Mouse (Mus musculus) CH12.LX (cell line): ENCODE measurements around the gene Trir. TPM values are rescaled to one million over a fixed set of nuclear protein-coding genes. Genes with fewer than 3 reads are reported as not detected.
A peak's percentile ranks its signal among the peaks of the same experiment; 100 is the strongest.

Experiments
- DNase-seq: peaks from one replicate; pipeline ENCODE4 v3.0.0-alpha.2; 2013; ENCODE audit errors: extremely low read depth
- H3K27ac ChIP-seq: 2 replicates; pipeline ENCODE4 v1.5.1; 2012; ENCODE audit warnings: low read depth, mild to moderate bottlenecking, control low read depth, moderate library complexity; ENCODE audit not compliant: insufficient read depth
- H3K27me3 ChIP-seq: replicated peaks from 2 replicates; pipeline ENCODE3; 2012; ENCODE audit warnings: inconsistent platforms
- H3K36me3 ChIP-seq, 2 experiments: replicated peaks in 1 of 2; 2 replicates each; pipeline versions ENCODE3 to v1.6.1; 2012; ENCODE audit warnings: inconsistent platforms in 1 of 2, low read length in 1 of 2, mild to moderate bottlenecking in 1 of 2, mixed read lengths in 1 of 2, moderate library complexity in 1 of 2; ENCODE audit not compliant: control insufficient read depth in 1 of 2, insufficient read depth in 1 of 2
- H3K4me1 ChIP-seq, 2 experiments: 2 replicates each; pipeline ENCODE4 v1.6.1; 2012; ENCODE audit warnings: inconsistent platforms in 1 of 2, moderate library complexity in 1 of 2; ENCODE audit not compliant: insufficient read depth in 2 of 2, control insufficient read depth in 1 of 2
- H3K4me2 ChIP-seq: 2 replicates; pipeline ENCODE4 v1.6.1; 2012; ENCODE audit warnings: low read depth, mild to moderate bottlenecking, control low read depth; ENCODE audit not compliant: poor library complexity, insufficient read depth, severe bottlenecking
- H3K4me3 ChIP-seq, 3 experiments: fragments of 150-350 bp in 1 of 3; sonication (generic) in 1 of 3; replicated peaks in 1 of 3; 2 replicates each; pipeline versions ENCODE3 to v1.5.1; 2011 to 2012; ENCODE audit warnings: low read depth in 2 of 3, low read length in 2 of 3, mild to moderate bottlenecking in 2 of 3, moderate library complexity in 2 of 3, control low read depth in 1 of 3, improper control_type of control experiment in 1 of 3, inconsistent platforms in 1 of 3, mixed read lengths in 1 of 3; ENCODE audit not compliant: poor library complexity in 1 of 3
- H3K79me2 ChIP-seq: replicated peaks from 2 replicates; pipeline ENCODE4 v1.6.1; 2012; ENCODE audit warnings: mild to moderate bottlenecking, moderate library complexity; ENCODE audit not compliant: control insufficient read depth, poor library complexity, insufficient read depth, severe bottlenecking; ENCODE audit errors: extremely low read depth
- H3K9ac ChIP-seq: 2 replicates; pipeline ENCODE4 v1.6.1; 2012; ENCODE audit warnings: low read depth, mild to moderate bottlenecking, control low read depth, moderate library complexity; ENCODE audit not compliant: insufficient read depth
- H3K9me3 ChIP-seq: replicated peaks from 2 replicates; pipeline ENCODE3; 2012; ENCODE audit warnings: low read length, inconsistent platforms, mixed read lengths
- BHLHE40 ChIP-seq: IDR thresholded peaks from 2 replicates; pipeline ENCODE4 v1.6.1; 2011; ENCODE audit warnings: mild to moderate bottlenecking, low read depth, low read length, improper control_type of control experiment
- CHD1 ChIP-seq: IDR thresholded peaks from 2 replicates; pipeline ENCODE4 v1.6.1; 2012; ENCODE audit warnings: low read depth, low read length, improper control_type of control experiment, inconsistent platforms
- CHD2 ChIP-seq: IDR thresholded peaks from 2 replicates; pipeline ENCODE4 v1.6.1; 2011; ENCODE audit warnings: low read length, improper control_type of control experiment
- CTCF ChIP-seq, 2 experiments: IDR thresholded peaks in 1 of 2; conservative IDR thresholded peaks in 1 of 2; 2 replicates each; pipeline ENCODE4 v1.5.1; 2011 to 2012; ENCODE audit warnings: low read depth in 2 of 2, low read length in 2 of 2, improper control_type of control experiment in 1 of 2, inconsistent platforms in 1 of 2, mild to moderate bottlenecking in 1 of 2, moderate library complexity in 1 of 2
- E2F4 ChIP-seq: IDR thresholded peaks from 2 replicates; pipeline ENCODE4 v1.6.1; 2011; ENCODE audit warnings: low read depth, low read length, improper control_type of control experiment; ENCODE audit not compliant: insufficient replicate concordance
- ELF1 ChIP-seq: IDR thresholded peaks from 2 replicates; pipeline ENCODE4 v1.6.1; 2014; ENCODE audit warnings: low read depth, mild to moderate bottlenecking, inconsistent platforms, low read length, improper control_type of control experiment
- EP300 ChIP-seq: IDR thresholded peaks from 2 replicates; pipeline ENCODE4 v1.6.1; 2011; ENCODE audit warnings: low read length, improper control_type of control experiment
- ETS1 ChIP-seq: conservative IDR thresholded peaks from 2 replicates; pipeline ENCODE4 v1.6.1; 2012; ENCODE audit warnings: low read depth, mild to moderate bottlenecking, inconsistent platforms, low read length, improper control_type of control experiment, moderate library complexity
- GABPA ChIP-seq: IDR thresholded peaks from 2 replicates; pipeline ENCODE4 v1.6.1; 2012; ENCODE audit warnings: low read depth, low read length, improper control_type of control experiment, inconsistent platforms; ENCODE audit not compliant: insufficient replicate concordance
- HCFC1 ChIP-seq: IDR thresholded peaks from 2 replicates; pipeline ENCODE4 v1.6.1; 2012; ENCODE audit warnings: low read depth, mild to moderate bottlenecking, inconsistent platforms, low read length, improper control_type of control experiment
- IRF4 ChIP-seq: IDR thresholded peaks from 2 replicates; pipeline ENCODE4 v1.6.1; 2014; ENCODE audit warnings: low read depth, mild to moderate bottlenecking, inconsistent platforms, low read length, improper control_type of control experiment
- JUN ChIP-seq: IDR thresholded peaks from 2 replicates; pipeline ENCODE4 v1.6.1; 2011; ENCODE audit warnings: low read depth, mild to moderate bottlenecking, low read length, improper control_type of control experiment, moderate library complexity; ENCODE audit not compliant: insufficient read depth
- JUND ChIP-seq: conservative IDR thresholded peaks from 2 replicates; pipeline ENCODE4 v1.6.1; 2011; ENCODE audit warnings: low read depth, low read length, improper control_type of control experiment
- KAT2A ChIP-seq: IDR thresholded peaks from 2 replicates; pipeline ENCODE4 v1.6.1; 2012; ENCODE audit warnings: low read length, improper control_type of control experiment, inconsistent platforms; ENCODE audit not compliant: insufficient replicate concordance
- MAFK ChIP-seq: IDR thresholded peaks from 2 replicates; pipeline ENCODE4 v1.6.1; 2011; ENCODE audit warnings: low read length, improper control_type of control experiment; ENCODE audit not compliant: insufficient replicate concordance
- MAX ChIP-seq: IDR thresholded peaks from 2 replicates; pipeline ENCODE4 v1.6.1; 2011; ENCODE audit warnings: low read length, improper control_type of control experiment
- MAZ ChIP-seq: IDR thresholded peaks from 2 replicates; pipeline ENCODE4 v1.6.1; 2012; ENCODE audit warnings: low read depth, mild to moderate bottlenecking, inconsistent platforms, low read length, improper control_type of control experiment, moderate library complexity
- MEF2A ChIP-seq: IDR thresholded peaks from 2 replicates; pipeline ENCODE4 v1.6.1; 2014; ENCODE audit warnings: low read depth, mild to moderate bottlenecking, inconsistent platforms, low read length, improper control_type of control experiment, borderline replicate concordance
- MXI1 ChIP-seq: IDR thresholded peaks from 2 replicates; pipeline ENCODE4 v1.6.1; 2011; ENCODE audit warnings: mild to moderate bottlenecking, low read depth, low read length, improper control_type of control experiment
- MYC ChIP-seq: IDR thresholded peaks from 2 replicates; pipeline ENCODE4 v1.6.1; 2011; ENCODE audit warnings: low read depth, mild to moderate bottlenecking, improper control_type of control experiment, low read length
- NELFE ChIP-seq: IDR thresholded peaks from 2 replicates; pipeline ENCODE4 v1.6.1; 2011; ENCODE audit warnings: low read depth, low read length, improper control_type of control experiment
- NRF1 ChIP-seq: IDR thresholded peaks from 2 replicates; pipeline ENCODE4 v1.6.1; 2014; ENCODE audit warnings: low read depth, mild to moderate bottlenecking, inconsistent platforms, low read length, improper control_type of control experiment, moderate library complexity
- PAX5 ChIP-seq: IDR thresholded peaks from 2 replicates; pipeline ENCODE4 v1.6.1; 2012; ENCODE audit warnings: low read length, inconsistent platforms, mixed read lengths
- POLR2A ChIP-seq: IDR thresholded peaks from 2 replicates; pipeline ENCODE4 v1.6.1; 2011; ENCODE audit warnings: low read depth, mild to moderate bottlenecking, improper control_type of control experiment, low read length
- POLR2AphosphoS2 ChIP-seq: IDR thresholded peaks from 2 replicates; pipeline ENCODE4 v1.6.1; 2011; ENCODE audit warnings: low read depth, low read length, improper control_type of control experiment
- RAD21 ChIP-seq: IDR thresholded peaks from 2 replicates; pipeline ENCODE4 v1.6.1; 2011; ENCODE audit warnings: low read depth, mild to moderate bottlenecking, low read length, improper control_type of control experiment, moderate library complexity
- RCOR1 ChIP-seq: conservative IDR thresholded peaks from 2 replicates; pipeline ENCODE4 v1.6.1; 2012; ENCODE audit warnings: low read depth, mild to moderate bottlenecking, inconsistent platforms, low read length, improper control_type of control experiment
- SIN3A ChIP-seq: IDR thresholded peaks from 2 replicates; pipeline ENCODE4 v1.6.1; 2012; ENCODE audit warnings: low read length, improper control_type of control experiment, inconsistent platforms
- SMC3 ChIP-seq: IDR thresholded peaks from 2 replicates; pipeline ENCODE4 v1.6.1; 2011; ENCODE audit warnings: low read depth, low read length, improper control_type of control experiment
- TBP ChIP-seq: conservative IDR thresholded peaks from 2 replicates; pipeline ENCODE4 v1.6.1; 2011; ENCODE audit warnings: low read depth, low read length, improper control_type of control experiment
- TCF12 ChIP-seq: IDR thresholded peaks from 2 replicates; pipeline ENCODE4 v1.6.1; 2014; ENCODE audit warnings: low read depth, mild to moderate bottlenecking, inconsistent platforms, low read length, improper control_type of control experiment
- UBTF ChIP-seq: IDR thresholded peaks from 2 replicates; pipeline ENCODE4 v1.6.1; 2012; ENCODE audit warnings: low read depth, mild to moderate bottlenecking, inconsistent platforms, low read length, improper control_type of control experiment, moderate library complexity
- USF1 ChIP-seq: IDR thresholded peaks from 2 replicates; pipeline ENCODE4 v1.6.1; 2014; ENCODE audit warnings: low read depth, mild to moderate bottlenecking, inconsistent platforms, low read length, improper control_type of control experiment
- USF2 ChIP-seq: conservative IDR thresholded peaks from 2 replicates; pipeline ENCODE4 v1.6.1; 2011; ENCODE audit warnings: low read depth, low read length, improper control_type of control experiment
- ZC3H11A ChIP-seq: IDR thresholded peaks from 2 replicates; pipeline ENCODE4 v1.6.1; 2012; ENCODE audit warnings: low read depth, mild to moderate bottlenecking, inconsistent platforms, low read length, improper control_type of control experiment
- ZKSCAN1 ChIP-seq: IDR thresholded peaks from 2 replicates; pipeline ENCODE4 v1.6.1; 2012; ENCODE audit warnings: low read depth, inconsistent platforms, low read length, improper control_type of control experiment, borderline replicate concordance
- ZMIZ1 ChIP-seq: IDR thresholded peaks from 2 replicates; pipeline ENCODE4 v1.6.1; 2012; ENCODE audit warnings: low read depth, mild to moderate bottlenecking, inconsistent platforms, low read length, improper control_type of control experiment
- ZNF384 ChIP-seq: IDR thresholded peaks from 2 replicates; pipeline ENCODE4 v1.6.1; 2012; ENCODE audit warnings: low read depth, low read length, improper control_type of control experiment, inconsistent platforms
- dilution Hi-C: fragments of 300-500 bp; cut with MboI; formaldehyde crosslinking; loops from 2 replicates; pipeline ENCODE4 v1.14.3; 2020; ENCODE audit warnings: low sequenced_read_pairs; ENCODE audit not compliant: extremely low pct_unique_long_range_greater_than_20kb, extremely low pct_ligation_motif_present
- in situ Hi-C: fragments of 300-500 bp; cut with MboI; formaldehyde crosslinking; loops from 3 replicates; pipeline ENCODE4 v1.14.3; 2019; ENCODE audit warnings: low sequenced_read_pairs, low pct_ligation_motif_present, low pct_unique_long_range_greater_than_20kb, mixed read lengths
- polyA plus RNA-seq: library from polyadenylated mRNA; unstranded; fragments of >175 nt; gene quantifications from 2 replicates; pipeline ENCODE4 v1.2.1, GENCODE M21; 2012; ENCODE audit warnings: low read depth; ENCODE audit not compliant: insufficient read length
- total RNA-seq, 2 experiments: library from RNA; depleted of rRNA; stranded (reverse); fragments of 300-350 nt in 1 of 2; fragments of >200 nt in 1 of 2; gene quantifications; 2 replicates each; pipeline ENCODE4 v1.2.3; 2012 to 2014

Trir gene
- total and polyA plus RNA-seq, 3 experiments, result 151 to 209 (median 185) TPM

DNA sequence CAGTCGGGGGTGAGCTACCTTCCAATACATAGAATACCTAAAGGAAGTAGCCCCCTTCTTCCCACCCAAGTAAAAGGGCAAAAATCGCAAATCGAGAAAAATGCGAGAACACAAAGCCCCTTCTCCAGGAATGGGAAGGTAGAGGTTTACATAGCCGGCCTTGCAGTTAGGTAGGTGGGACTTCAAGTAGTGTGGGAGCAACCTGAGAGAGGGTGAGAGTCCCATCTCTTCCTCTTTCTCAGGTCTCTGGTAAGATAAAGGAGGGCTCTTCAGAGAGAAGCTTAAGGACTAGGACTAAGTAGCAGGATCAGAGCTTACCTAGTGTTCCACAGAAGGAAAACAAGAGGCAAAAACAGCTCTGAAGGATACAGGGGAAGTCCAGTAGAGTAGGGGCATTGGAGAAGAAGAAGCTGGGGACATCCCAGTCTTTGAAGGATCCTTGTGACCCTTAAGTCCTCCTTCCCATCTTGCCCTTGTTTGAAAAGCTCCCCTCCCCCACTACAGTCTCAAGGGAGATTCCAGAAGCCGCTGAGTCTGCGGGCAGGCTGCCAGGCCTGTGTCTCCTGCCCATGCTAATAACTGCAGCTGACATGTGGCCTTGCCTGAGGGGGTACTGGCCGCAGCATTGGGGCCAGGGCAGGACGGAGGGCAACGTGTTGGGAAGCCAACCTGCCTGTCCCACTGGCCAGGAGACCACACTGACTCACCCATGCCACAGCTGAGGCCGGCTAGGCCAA, 45.8 kb upstream of the Trir start:
- Histone ChIP-seq H3K4me1 (peaks cover 29 to 49% of the 10 kb centered on the region in 2 experiments), H3K9me3 (no peaks in the 10 kb centered on the region), H3K4me3 (peak overlapping the region; percentile 51 to 94 (median 68)), H3K36me3 (peaks cover 6 to 8% of the 10 kb centered on the region in 2 experiments), H3K27me3 (no peaks in the 10 kb centered on the region)
- in situ Hi-C loops (no loop called here), dilution Hi-C loops (no loop called here)
- peak; percentile 89 for DNase-seq
- peak; percentile 43; the same call in 1 of the 2 replicates for TF ChIP-seq ELF1
- peak; percentile 63; the same call in 1 of the 2 replicates for TF ChIP-seq ZMIZ1
- TF ChIP-seq ZKSCAN1, result no peak
- no peak for TF ChIP-seq PAX5
- TF ChIP-seq JUND, result no peak
- peak; percentile 94 for TF ChIP-seq BHLHE40
- TF ChIP-seq USF2, result no peak
- no peak for TF ChIP-seq JUN
- TF ChIP-seq POLR2A, result peak; percentile 55; the same call in 1 of the 2 replicates
- 0 out of 2 replicates have a peak, but pooled peaks have one; percentile 25 for TF ChIP-seq UBTF
- TF ChIP-seq MXI1, result peak; percentile 94
- peak; percentile 70 for TF ChIP-seq IRF4
- TF ChIP-seq EP300, result peak; percentile 66; the same call in 1 of the 2 replicates
- TF ChIP-seq USF1, result no peak
- peak; percentile 92 for TF ChIP-seq MAZ
- peak; percentile 33; the same call in 1 of the 2 replicates for TF ChIP-seq NRF1
- TF ChIP-seq CHD2, result peak; percentile 93
- peak; percentile 95 for TF ChIP-seq ETS1
- no peak; the same call in 1 of the 2 replicates for TF ChIP-seq RCOR1
- no peak for TF ChIP-seq E2F4
- peak; percentile 13; the same call in 1 of the 2 replicates for TF ChIP-seq SMC3
- TF ChIP-seq TCF12, result peak; percentile 90
- peak; percentile 81 for TF ChIP-seq MEF2A
- peak; percentile 49; the same call in 1 of the 2 replicates for TF ChIP-seq HCFC1
- TF ChIP-seq CTCF (conservative IDR thresholded peaks at IDR 0.05 in 1 of 2, IDR thresholded peaks at IDR 0.05 in 1 of 2; ENCODE audit: low read depth in 2 of 2, low read length in 2 of 2), result no peak
- no peak for TF ChIP-seq GABPA
- peak; percentile 90 for TF ChIP-seq MYC
- no peak for TF ChIP-seq RAD21
- TF ChIP-seq MAFK, result 0 out of 2 replicates have a peak, but pooled peaks have one; percentile 47
- no peak; the same call in 1 of the 2 replicates for TF ChIP-seq POLR2AphosphoS2
- 0 out of 2 replicates have a peak, but pooled peaks have one; percentile 56 for TF ChIP-seq TBP
- peak; percentile 96; the same call in 1 of the 2 replicates for TF ChIP-seq CHD1
- TF ChIP-seq ZC3H11A, result no peak
- TF ChIP-seq MAX, result peak; percentile 86
- no peak for TF ChIP-seq ZNF384
- TF ChIP-seq KAT2A, result 0 out of 2 replicates have a peak, but pooled peaks have one; percentile 44
- peak; percentile 85 for TF ChIP-seq SIN3A
- TF ChIP-seq NELFE, result peak; percentile 65; the same call in 1 of the 2 replicates
- TF ChIP-seq, all 38 proteins: peak for 24
- Histone ChIP-seq H3K4me2 (peak overlapping the region; percentile 55), H3K27ac (peak overlapping the region; percentile 94), H3K79me2 (peaks cover 20% of the 10 kb centered on the region), H3K9ac (peak overlapping the region; percentile 87)
